Comparison of ENCODE assay signal across 14 mouse cellular contexts in the genomic region with DNA sequence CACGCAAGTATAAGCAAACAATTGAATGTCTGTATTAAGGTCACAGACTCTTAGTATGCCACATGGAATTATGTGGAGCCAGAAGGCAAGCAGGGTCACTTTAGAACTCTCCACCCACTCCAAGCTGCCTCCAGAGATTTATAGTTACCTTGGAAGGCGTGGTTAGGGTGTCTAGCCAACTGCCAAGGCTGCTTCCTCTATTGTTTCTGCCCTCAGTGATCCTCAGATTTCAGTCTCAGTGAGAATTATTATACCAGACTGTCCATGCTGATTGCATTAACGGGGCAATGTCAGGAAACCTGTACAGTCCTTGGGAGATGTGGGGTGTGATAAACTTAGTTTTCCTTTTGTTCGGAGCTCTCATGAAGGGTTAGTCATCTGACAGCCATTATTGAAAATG.
DNase-seq lines count a peak whose midpoint lies in the region; ATAC-seq and TF ChIP-seq lines count a peak whose summit lies in the region.
"Had no signal": no experiment of that assay in that cellular context is flagged by ENCODE, and none has a peak within 500 bp of the region (broad histone marks: within the 10 kb centered on the region; RNA-seq: fewer than 3 reads in every experiment).

No protein-coding gene starts in this region.

- no peak for TF ChIP-seq POLR2A in MEL (IDR thresholded peaks at IDR 0.05; ENCODE audit: control insufficient read depth in 1 of 2, insufficient read depth in 1 of 2, low read depth in 1 of 2, low read length in 2 of 2, poor library complexity in 1 of 2)

- peaks cover 3% of the 10 kb centered on the region; the same call in 1 of the 2 replicates for H3K79me2 ChIP-seq in MEL (ENCODE audit: control insufficient read depth, insufficient read depth, low read length, poor library complexity)

- H3K4me1 ChIP-seq in MEL (ENCODE audit: control insufficient read depth in 1 of 2, insufficient read depth in 2 of 2, low read length in 2 of 2) = peaks cover 0 to 9% of the 10 kb centered on the region in 2 experiments; a peak in 3 of 4 replicates
- peaks cover 34% of the 10 kb centered on the region for H3K4me1 ChIP-seq in heart, embryonic 13.5 days
- H3K4me1 ChIP-seq in kidney, embryonic 16.5 days (ENCODE audit: insufficient read depth, low read length) = peaks cover 19% of the 10 kb centered on the region
- H3K4me1 ChIP-seq in hindbrain, embryonic 13.5 days (replicated peaks) = peaks cover 24% of the 10 kb centered on the region

- H3K9me3 ChIP-seq in MEL (replicated peaks; ENCODE audit: insufficient read depth, low read length) = no peaks in the 10 kb centered on the region
- no peaks in the 10 kb centered on the region for H3K9me3 ChIP-seq in heart, embryonic 13.5 days
- no peaks in the 10 kb centered on the region for H3K9me3 ChIP-seq in kidney, embryonic 16.5 days (ENCODE audit: low read length)
- no peaks in the 10 kb centered on the region for H3K9me3 ChIP-seq in hindbrain, embryonic 13.5 days
- H3K9me3 ChIP-seq: forebrain, embryonic 12.5 days; limb, embryonic 15.5 days had no signal

- TF ChIP-seq CTCF in MEL (IDR thresholded peaks at IDR 0.05 in 2 of 3, conservative IDR thresholded peaks at IDR 0.05 in 1 of 3; ENCODE audit: control insufficient read depth in 1 of 3, insufficient read depth in 1 of 3, low read depth in 2 of 3, low read length in 3 of 3, poor library complexity in 1 of 3, severe bottlenecking in 1 of 3) = no peak

- H3K36me3 ChIP-seq in MEL (ENCODE audit: control insufficient read depth in 1 of 2, insufficient read depth in 2 of 2, low read length in 2 of 2) = peaks cover 0 to 3% of the 10 kb centered on the region in 2 experiments; a peak in 1 of 4 replicates
- no peaks in the 10 kb centered on the region for H3K36me3 ChIP-seq in heart, embryonic 13.5 days
- H3K36me3 ChIP-seq in kidney, embryonic 16.5 days (ENCODE audit: insufficient read depth, low read length) = no peaks in the 10 kb centered on the region
- H3K36me3 ChIP-seq in hindbrain, embryonic 13.5 days = no peaks in the 10 kb centered on the region
- H3K36me3 ChIP-seq: forebrain, embryonic 12.5 days; limb, embryonic 15.5 days had no signal

- no peak overlapping the region for H3K4me3 ChIP-seq in MEL (ENCODE audit: control insufficient read depth in 1 of 2, insufficient read depth in 1 of 2, low read depth in 2 of 2, low read length in 2 of 2)
- H3K4me3 ChIP-seq in heart, embryonic 13.5 days = no peak overlapping the region
- no peak overlapping the region for H3K4me3 ChIP-seq in kidney, embryonic 16.5 days (ENCODE audit: low read length)
- no peak overlapping the region for H3K4me3 ChIP-seq in hindbrain, embryonic 13.5 days
- H3K4me3 ChIP-seq: forebrain, embryonic 12.5 days; limb, embryonic 15.5 days had no signal

- no peak for TF ChIP-seq RAD21 in MEL (IDR thresholded peaks at IDR 0.05; ENCODE audit: low read depth, low read length)

- H3K27ac ChIP-seq in MEL (ENCODE audit: control insufficient read depth, low read depth, low read length) = no peak overlapping the region
- H3K27ac ChIP-seq in heart, embryonic 13.5 days (replicated peaks) = peak overlapping the region; percentile 48; the same call in 1 of the 2 replicates
- H3K27ac ChIP-seq in kidney, embryonic 16.5 days (ENCODE audit: low read length) = peak overlapping the region; percentile 63; the same call in 1 of the 2 replicates
- H3K27ac ChIP-seq in hindbrain, embryonic 13.5 days = no peak overlapping the region

- H3K4me2 ChIP-seq in heart, embryonic 13.5 days = no peak overlapping the region
- H3K4me2 ChIP-seq in kidney, embryonic 16.5 days (replicated peaks; ENCODE audit: low read depth, low read length) = no peak overlapping the region
- no peak overlapping the region for H3K4me2 ChIP-seq in hindbrain, embryonic 13.5 days
- H3K4me2 ChIP-seq: forebrain, embryonic 12.5 days; limb, embryonic 15.5 days had no signal

- ATAC-seq in heart, embryonic 13.5 days (ENCODE audit: extremely low read depth, insufficient number of reproducible peaks, low FRiP score, low TSS enrichment) = no peak
- peak; percentile 79; the same call in 1 of the 2 replicates for ATAC-seq in kidney, embryonic 16.5 days (ENCODE audit: low FRiP score, low TSS enrichment)
- no peak for ATAC-seq in hindbrain, embryonic 13.5 days (ENCODE audit: low FRiP score)
- ATAC-seq: hindbrain, postnatal 0 days had no signal

- no peaks in the 10 kb centered on the region for H3K27me3 ChIP-seq in MEL (ENCODE audit: control insufficient read depth in 1 of 2, insufficient read depth in 2 of 2, low read length in 2 of 2)
- H3K27me3 ChIP-seq in heart, embryonic 13.5 days (replicated peaks) = no peaks in the 10 kb centered on the region
- H3K27me3 ChIP-seq in kidney, embryonic 16.5 days (ENCODE audit: insufficient read depth, low read length) = no peaks in the 10 kb centered on the region
- no peaks in the 10 kb centered on the region for H3K27me3 ChIP-seq in hindbrain, embryonic 13.5 days
- H3K27me3 ChIP-seq: forebrain, embryonic 12.5 days; limb, embryonic 15.5 days had no signal

- 62% methylated on average over 4 of the region's 4 CpGs for WGBS in heart, embryonic 13.5 days
- 24% methylated on average over 4 of the region's 4 CpGs for WGBS in kidney, embryonic 16.5 days
- WGBS in hindbrain, embryonic 13.5 days = 81% methylated on average over 4 of the region's 4 CpGs

- DNase-seq in adrenal gland, adult (ENCODE audit: inconsistent age in 2 of 2, low spot score in 1 of 2) = peak; percentile 40 to 91
- DNase-seq in adrenal gland, postnatal 4 days (ENCODE audit: low spot score in 2 of 2) = no peak
- DNase-seq in MEL (ENCODE audit: low read depth, low spot score) = peak; percentile 42
- DNase-seq in layer of hippocampus, adult 9-11 months = no peak
- no peak for DNase-seq in natural killer cell, adult 2 months (ENCODE audit: low spot score in 2 of 2)
- DNase-seq: cerebellum, adult 9-10 months; right cerebral cortex, postnatal 4 days; thymus, postnatal 36 days had no signal

- no peak for TF ChIP-seq EP300 in MEL (IDR thresholded peaks at IDR 0.05; ENCODE audit: low read depth in 1 of 2, low read length in 2 of 2)

- H3K9ac ChIP-seq in MEL (ENCODE audit: control insufficient read depth, low read depth, low read length, poor library complexity, severe bottlenecking) = no peak overlapping the region
- no peak overlapping the region for H3K9ac ChIP-seq in heart, embryonic 13.5 days
- H3K9ac ChIP-seq in kidney, embryonic 16.5 days (replicated peaks; ENCODE audit: low read length) = no peak overlapping the region
- no peak overlapping the region for H3K9ac ChIP-seq in hindbrain, embryonic 13.5 days
- H3K9ac ChIP-seq: forebrain, embryonic 12.5 days; limb, embryonic 15.5 days had no signal

TF ChIP-seq in MEL, 35 proteins besides CTCF, POLR2A, EP300 and RAD21:
- no peak for TF ChIP-seq TBP (IDR thresholded peaks at IDR 0.05; ENCODE audit: low read depth, low read length)
- no peak for TF ChIP-seq TCF12 (IDR thresholded peaks at IDR 0.05; ENCODE audit: low read depth, low read length)
- no peak for TF ChIP-seq ELF1 (IDR thresholded peaks at IDR 0.05; ENCODE audit: low read depth, low read length)
- TF ChIP-seq USF1 (IDR thresholded peaks at IDR 0.05; ENCODE audit: low read depth, low read length) = no peak
- TF ChIP-seq JUND (IDR thresholded peaks at IDR 0.05; ENCODE audit: low read depth, low read length) = no peak
- TF ChIP-seq MAX (IDR thresholded peaks at IDR 0.05; ENCODE audit: low read length) = no peak
- no peak for TF ChIP-seq MAFK (IDR thresholded peaks at IDR 0.05; ENCODE audit: borderline replicate concordance, low read depth, low read length)
- TF ChIP-seq POLR2AphosphoS2 (IDR thresholded peaks at IDR 0.05; ENCODE audit: low read length) = no peak
- no peak for TF ChIP-seq SMC3 (IDR thresholded peaks at IDR 0.05; ENCODE audit: low read depth, low read length)
- no peak for TF ChIP-seq RCOR1 (IDR thresholded peaks at IDR 0.05; ENCODE audit: low read depth, low read length)
- TF ChIP-seq UBTF (IDR thresholded peaks at IDR 0.05; ENCODE audit: borderline replicate concordance, insufficient read depth, low read depth, low read length) = no peak
- no peak for TF ChIP-seq ZC3H11A (IDR thresholded peaks at IDR 0.05; ENCODE audit: low read depth, low read length)
- no peak for TF ChIP-seq ZMIZ1 (IDR thresholded peaks at IDR 0.05; ENCODE audit: low read depth, low read length)
- TF ChIP-seq GATA1 (IDR thresholded peaks at IDR 0.05; ENCODE audit: low read depth, low read length) = no peak
- TF ChIP-seq SIN3A (IDR thresholded peaks at IDR 0.05; ENCODE audit: low read length) = no peak

Comparison
In these comparisons a context has a peak if more than half of its experiments do, and no peak if none do; other contexts are left out.
1. DNase-seq: peak in adrenal gland, adult (2 of 2) and MEL (single experiment); none in adrenal gland, postnatal 4 days (0 of 2), layer of hippocampus, adult 9-11 months (single experiment) and natural killer cell, adult 2 months (0 of 2).
2. H3K27ac ChIP-seq: peak in heart, embryonic 13.5 days (single experiment) and kidney, embryonic 16.5 days (single experiment); none in MEL (single experiment) and hindbrain, embryonic 13.5 days (single experiment).